Mouse (Mus musculus): ENCODE results near the gene Wdr5. TPM values are rescaled to one million over a fixed set of nuclear protein-coding genes. Genes with fewer than 3 reads are reported as not detected.
"Not testable (repeated sequence)": the region's sequence is repeated elsewhere in the genome, so short reads cannot be mapped to it uniquely, and the experiment has no call there.

The Wdr5 gene
- polyA plus RNA-seq, 1 experiment: 22.5 TPM

DNA sequence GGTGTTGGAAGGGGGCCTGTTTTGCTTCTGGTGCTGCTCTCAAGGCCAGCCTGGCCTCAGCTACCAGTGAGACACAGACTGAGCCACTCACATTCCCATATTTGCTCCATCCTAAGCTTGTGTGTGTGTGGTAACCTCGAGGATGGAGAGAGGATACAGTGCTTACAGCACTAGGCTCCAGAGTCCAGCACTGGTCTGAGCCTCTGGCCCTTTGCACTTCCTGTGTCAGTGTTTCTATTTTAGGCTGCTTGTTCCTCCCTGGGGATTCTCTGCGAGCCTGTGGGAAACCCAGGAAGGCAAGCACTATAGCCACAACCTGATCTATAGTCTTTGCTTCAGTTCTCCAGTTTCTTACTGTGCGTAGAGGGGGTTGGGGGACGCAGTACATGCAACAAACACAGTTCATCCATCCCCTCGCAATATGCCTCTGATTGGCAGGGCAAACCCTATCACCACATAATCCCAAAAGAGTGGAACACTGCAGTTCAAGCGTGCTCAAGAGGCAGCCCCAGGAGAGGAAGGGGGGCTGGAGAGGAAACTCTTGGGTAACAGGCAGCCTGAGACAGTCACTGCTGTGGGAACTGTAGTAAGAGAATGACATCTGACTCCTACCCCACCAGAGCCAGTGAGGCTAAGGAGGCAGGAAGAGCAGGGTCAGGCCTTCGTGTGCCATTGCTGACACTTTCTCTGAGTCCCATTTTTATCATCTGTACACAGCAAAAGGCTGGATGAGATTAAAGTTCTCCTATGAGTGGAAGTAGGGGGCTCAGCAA lies 10.7 kb upstream of the Wdr5 start:
- DNase-seq (ENCODE audit: low read depth): no peak

DNA sequence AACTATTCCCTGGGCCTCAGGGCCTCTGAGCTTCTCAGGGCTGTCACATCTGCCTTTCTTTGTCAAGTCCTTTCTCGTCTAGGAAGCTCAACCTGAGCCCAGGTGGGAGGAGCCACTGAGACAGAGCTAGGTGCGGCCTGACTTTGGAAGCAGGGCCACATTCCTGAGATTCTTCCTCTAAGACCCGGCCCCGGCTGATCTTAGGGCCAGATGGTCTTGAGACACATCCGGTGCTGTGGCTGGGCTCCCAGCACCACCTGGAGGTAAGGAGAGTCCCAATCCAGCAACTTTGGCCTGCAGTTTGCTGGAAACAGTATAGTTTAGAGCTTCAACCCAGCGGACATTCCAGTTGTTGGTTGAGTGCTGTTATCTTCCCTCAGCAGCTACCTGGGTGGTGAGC lies 9.4 kb upstream of the Wdr5 start:
- DNase-seq (ENCODE audit: low read depth): peak; percentile 63

DNA sequence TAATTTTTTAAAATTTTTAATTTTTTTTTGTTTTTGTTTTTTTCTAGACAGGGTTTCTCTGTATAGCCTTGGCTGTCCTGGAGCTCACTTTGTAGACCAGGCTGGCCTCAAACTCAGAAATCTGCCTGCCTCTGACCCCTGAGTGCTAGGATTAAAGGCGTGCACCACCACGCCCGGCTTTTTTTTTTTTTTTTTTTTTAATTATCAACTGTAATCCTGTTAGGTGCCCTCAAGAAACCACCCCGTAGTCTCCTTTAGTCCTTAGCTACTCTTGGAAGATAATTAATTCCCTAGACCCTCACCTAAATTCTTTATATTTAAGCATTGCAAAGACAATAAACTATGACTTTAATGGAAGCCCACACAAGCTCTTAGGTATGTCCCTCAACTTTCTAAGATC lies 8.3 kb upstream of the Wdr5 start:
- DNase-seq (ENCODE audit: low read depth): not testable (repeated sequence)

DNA sequence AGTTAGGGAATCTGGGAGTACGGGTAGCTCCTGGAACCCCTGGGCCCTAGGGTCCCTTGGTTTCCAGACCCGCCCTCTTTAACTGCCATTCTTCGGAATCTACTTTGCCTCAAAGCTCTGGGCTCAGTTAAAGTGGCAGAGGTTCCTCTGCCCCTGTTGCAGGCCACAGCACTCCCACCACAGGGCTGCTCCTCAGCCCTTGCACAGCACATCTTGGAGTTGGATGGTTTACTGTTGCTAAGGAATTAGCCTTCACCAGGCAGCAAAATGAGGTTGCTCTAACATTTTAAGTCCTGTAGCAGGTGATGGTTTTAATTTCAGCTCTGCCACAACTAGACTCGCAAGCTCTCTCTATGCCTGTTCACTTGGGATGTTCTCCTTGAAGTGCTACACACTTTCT lies 7.4 kb upstream of the Wdr5 start, which contains the start of gene Brd3:
Gene Brd3 (minus strand): TSS at position 101 of the 400 bp plus-strand sequence.
- DNase-seq (ENCODE audit: low read depth): no peak

DNA sequence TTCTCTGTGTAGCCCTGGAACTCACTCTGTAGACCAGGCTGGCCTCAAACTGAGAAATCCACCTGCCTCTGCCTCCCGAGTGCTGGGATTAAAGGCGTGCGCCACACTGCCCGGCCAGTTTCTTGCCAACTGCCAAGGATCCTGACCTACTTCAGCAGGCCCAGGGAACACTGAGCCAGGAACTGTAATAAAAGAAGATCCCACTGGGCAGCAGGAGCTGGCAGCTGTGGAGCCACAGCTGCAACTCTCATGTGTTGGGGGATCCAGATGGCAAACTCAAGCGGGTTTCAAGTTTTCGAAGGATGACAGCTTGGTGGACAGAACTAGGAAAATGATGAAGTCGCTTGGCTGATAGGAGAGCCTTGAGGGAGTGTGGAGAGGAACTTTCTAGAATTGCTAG lies 4.3 kb upstream of the Wdr5 start:
- DNase-seq (ENCODE audit: low read depth): no peak

DNA sequence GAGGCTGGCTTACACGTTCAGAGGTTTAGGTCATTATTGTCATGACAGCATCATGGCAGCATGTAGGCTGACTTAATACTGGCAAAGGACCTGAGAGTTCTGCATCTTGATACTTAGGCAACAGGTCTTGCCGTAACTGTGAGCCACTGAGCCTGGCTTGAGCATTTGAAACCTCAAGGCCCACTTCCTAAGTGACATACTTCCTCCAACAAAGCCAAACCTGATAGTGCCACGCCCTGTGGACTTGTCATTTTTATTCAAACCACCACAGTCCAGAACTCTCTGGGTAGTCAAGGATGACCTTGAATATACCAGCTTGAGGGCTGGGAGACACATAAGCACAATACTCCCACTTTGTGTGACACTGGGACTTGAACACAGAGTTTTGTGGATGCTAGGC lies 2.0 kb upstream of the Wdr5 start:
- DNase-seq (ENCODE audit: low read depth): no peak

DNA sequence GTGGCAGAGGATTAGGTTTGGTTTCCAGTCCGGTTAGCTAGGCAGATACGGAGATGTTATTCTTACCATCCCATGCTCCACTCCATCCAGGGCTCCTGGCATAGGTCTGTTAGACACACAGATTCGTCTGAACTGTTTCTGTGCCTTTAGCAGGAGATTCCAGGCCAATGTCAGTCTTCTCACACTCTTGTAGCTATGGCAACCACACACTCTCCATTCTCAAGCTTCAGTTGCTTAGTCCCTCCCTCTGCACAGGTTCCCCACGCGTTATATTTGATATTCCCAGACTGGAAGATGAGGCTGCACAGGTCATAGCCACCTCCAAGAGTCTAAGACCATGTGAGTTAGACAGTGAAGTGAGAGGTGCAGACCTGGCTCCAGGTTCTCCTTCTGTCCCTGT lies 1.1 kb upstream of the Wdr5 start:
- no peak for DNase-seq (ENCODE audit: low read depth)

DNA sequence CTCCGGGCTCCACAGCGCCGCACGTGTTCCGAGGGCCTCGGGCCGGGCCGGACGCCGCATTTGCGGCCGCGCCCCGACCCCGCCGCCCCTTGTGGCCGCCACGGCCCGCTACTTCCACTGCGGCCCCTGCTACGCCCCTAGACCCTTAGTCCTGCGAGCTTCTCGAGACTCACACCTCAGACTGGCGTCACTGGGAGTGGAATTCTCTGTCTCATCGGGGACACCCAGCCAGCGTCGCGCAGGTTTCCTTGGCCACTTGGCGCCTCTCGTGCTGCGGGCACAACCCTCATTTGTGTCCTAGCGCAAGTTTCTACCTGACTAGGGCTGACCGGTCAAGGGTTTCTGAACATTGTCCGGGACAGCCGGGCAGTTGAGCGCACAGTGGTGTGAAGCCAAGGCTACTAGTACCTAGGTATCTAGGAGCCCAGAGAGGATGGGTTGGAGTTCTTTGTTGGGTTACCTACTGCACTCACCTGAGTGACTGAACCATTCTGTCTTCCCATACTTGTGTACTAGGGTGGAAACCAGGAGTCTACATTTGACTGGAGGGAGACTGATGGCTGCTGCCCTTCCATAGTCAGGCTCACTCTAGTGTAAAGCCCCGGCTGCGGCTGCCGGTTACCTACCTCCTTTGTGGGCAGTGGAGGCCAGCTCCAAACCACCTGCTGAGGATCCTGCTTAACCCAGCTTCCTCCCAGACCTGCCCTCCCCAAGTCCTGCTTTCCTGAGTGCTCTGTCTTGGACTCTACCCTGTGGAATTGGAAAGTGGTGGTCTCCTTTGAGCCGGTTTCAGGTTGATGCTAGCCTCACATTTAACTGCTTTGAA lies 597 bp downstream of the Wdr5 start:
- DNase-seq (ENCODE audit: low read depth): no peak

DNA sequence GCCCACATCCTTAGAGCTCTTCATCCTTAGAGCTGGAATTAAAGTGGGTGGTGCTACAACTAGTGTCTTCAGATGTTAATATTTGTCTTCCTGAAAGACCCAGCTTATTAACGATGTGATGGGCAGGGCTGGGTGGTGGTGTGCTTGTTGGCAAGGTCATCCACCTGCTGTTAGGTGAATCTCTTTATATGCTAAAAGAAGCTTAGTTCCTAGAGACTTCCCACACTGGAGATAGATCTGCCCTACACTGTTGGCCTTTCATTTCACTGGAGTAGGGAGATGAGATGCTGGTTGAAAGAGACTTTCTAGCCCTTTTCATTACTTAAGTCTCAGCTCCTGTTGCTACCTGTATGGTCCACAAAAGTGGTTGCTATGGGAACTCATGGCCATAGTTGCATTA lies 1.3 kb downstream of the Wdr5 start:
- no peak for DNase-seq (ENCODE audit: low read depth)

DNA sequence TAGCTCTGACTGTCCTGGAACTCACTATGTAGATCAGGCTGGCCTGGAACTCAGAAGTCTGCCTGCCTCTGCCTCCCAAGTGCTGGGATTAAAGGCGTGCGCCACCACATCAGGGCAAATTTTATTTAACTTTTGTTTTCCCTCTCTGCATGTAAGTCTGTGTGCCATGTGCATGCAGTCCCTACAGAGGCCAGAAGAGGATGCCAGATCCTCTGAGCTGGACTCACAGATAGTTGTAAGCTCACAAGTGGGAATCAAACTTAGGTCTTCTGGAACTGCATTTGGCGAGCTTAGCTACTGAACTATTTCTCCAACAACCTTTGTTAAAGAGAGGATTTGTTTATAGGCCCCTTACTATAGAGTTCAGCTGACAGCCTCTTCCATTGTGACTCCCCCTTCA lies 3.3 kb downstream of the Wdr5 start:
- no peak for DNase-seq (ENCODE audit: low read depth)

DNA sequence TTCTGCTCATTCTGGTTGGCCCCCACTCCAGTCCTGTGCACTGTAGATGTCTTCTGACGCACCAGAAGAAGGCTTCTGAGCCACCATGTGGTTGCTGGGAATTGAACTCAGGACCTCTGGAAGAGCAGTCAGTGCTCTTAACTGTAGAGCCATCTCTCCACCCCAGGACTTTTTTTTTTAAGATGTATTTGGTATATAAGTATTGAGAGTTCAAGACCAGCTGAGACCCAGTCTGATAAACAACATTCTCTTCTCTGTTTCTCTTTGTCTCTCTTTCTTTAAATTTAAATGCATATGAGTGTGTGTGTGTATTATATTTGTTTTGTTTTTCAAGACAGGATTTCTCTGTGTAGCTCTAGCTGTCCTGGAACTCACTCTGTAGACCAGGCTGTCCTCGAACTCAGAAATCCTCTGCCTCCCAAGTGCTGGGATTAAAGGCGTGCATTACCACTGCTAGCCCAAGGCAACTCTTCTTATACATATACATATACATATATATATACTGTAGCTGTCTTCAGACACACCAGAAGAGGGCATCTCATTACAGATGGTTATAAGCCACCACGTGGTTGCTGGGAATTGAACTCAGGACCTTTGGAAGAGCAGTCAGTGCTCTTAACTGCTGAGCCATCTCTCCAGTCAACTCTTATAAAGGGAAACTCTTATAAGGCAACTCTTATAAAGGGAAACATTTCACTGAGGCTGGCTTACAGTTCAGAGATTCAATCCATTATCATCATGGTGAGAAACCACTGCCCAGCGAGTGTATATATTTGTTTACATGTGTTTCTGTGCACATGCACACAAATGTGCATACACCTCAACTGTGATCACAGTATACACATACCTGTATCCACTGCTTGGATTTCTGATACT lies 23.7 kb downstream of the Wdr5 start:
- not testable (repeated sequence) for DNase-seq (ENCODE audit: low read depth)

DNA sequence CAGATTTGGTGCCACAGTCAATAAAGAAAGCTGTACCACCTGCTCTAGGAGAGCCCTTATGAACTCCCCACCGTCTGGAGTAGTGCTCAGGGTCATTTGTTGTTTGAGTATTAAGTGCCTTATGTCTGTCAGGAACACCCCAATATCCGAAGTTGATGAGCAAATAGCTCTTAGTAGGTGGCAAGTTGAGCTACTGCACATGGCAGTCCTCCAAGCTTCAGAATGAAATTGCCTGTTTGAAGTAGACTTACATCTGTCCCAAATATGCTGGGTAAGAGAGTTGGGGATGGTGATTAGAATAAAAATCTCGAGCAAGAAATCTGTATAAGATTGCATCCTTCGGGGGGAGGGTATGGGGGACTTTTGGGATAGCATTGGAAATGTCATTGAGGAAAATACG lies 24.4 kb downstream of the Wdr5 start:
- DNase-seq (ENCODE audit: low read depth): no peak

DNA sequence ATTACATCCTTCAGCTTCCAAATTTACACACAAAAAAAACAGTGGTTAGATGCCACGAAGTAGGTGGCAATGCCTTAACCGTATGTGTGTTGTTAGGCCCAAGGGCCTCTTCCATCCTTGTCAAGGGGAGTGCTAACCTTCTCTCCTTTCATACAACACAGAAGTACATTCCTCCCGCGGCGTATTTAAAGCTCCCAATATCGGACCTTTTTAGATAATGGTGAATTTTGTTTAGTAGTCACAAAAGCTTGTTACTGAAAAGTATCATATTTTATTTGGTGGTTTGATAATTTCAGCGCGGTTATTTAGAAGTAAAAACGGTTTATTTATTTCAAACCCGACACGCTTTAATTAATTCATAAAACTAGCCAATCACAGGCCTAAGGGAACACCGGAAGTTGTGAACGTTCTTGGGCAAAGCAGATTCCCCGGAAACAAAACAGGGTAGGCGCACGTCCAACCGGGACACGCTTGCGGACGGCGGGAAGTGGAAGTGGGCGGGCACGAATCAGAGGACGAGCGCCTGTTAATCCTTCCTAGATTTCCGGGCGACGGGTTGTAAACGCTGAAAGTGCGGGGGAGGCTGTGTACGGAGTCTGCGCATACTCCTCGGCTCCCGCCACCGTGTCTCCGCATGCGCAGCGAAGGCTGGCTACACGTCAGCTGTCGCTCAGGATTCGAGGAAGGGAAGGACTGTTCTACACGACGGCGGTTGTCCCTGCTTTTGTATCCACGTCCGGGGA lies 25.0 kb downstream of the Wdr5 start:
- peak; percentile 84 for DNase-seq (ENCODE audit: low read depth)

DNA sequence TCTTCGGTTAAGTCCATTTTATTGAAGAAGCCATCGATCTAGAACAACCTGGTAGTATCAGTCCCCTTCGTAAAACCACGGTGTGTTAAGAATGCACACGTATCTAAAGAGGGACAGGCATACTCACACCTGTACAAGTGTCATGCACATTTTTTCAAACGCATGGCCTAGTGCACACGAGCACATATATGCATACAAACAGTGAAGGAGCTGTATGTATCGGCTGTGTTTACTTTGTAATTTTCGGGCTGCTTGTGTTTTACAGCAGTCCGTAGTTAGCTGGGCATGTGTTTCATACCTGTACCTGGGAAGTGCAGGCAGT lies 25.5 kb downstream of the Wdr5 start:
- DNase-seq (ENCODE audit: low read depth): no peak

DNA sequence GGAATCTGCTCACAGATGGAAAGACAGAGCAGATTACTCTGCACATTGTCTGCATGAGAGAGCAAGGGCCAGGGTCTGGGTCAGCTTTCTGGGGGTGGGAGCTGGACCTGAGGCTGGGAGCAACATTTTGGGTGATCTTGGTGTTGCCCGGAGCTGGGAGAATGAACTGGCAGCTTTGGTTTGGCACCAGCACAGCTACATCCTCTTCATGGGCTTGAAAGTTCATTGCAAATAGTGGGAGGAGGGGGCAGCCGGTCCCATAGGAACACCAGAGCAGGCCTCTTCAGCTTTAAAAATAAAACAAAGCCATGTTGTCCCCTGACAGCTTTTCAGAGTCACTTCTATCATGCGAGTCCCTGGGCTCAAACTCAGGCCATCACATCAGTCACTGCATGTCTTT lies 26.3 kb downstream of the Wdr5 start:
- no peak for DNase-seq (ENCODE audit: low read depth)

DNA sequence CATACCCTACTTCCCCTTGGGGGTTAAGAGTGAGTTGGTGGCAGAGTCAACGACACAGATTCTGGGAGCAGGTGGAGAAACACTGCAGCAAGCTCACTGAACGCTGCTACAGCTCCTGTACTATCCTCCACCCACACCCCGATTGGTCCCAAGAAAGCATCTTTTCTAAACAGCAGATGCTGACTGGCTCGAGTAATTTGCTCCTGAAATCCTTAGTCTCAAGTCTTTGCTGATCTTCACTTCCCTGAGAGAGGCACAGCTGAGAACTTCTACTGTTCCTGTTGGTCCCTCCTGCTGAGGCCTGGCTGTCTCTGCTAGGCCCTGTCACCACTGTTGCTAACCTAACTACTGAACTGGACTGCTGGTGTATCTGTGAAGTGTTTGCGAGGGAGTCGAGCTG lies 29.7 kb downstream of the Wdr5 start:
- no peak for DNase-seq (ENCODE audit: low read depth)

DNA sequence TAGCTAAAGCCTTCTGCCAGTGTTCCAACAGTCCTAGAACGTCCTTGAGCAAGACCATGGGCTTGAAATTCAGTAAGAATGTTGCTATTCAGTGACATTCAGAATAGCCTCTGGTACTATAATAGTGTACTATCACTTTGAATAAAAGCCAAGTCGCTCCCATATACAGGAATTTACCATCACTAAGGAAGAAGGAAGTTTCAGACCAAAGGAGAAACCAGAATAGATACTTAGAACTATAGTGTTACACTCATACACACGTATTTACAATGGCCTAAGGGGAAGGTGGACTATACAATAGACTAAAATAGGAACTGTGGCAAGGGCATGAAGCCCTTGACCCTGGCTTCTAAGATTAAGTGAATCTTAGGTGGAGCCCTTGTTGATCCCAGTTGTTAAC lies 30.6 kb downstream of the Wdr5 start:
- DNase-seq (ENCODE audit: low read depth): not testable (repeated sequence)

DNA sequence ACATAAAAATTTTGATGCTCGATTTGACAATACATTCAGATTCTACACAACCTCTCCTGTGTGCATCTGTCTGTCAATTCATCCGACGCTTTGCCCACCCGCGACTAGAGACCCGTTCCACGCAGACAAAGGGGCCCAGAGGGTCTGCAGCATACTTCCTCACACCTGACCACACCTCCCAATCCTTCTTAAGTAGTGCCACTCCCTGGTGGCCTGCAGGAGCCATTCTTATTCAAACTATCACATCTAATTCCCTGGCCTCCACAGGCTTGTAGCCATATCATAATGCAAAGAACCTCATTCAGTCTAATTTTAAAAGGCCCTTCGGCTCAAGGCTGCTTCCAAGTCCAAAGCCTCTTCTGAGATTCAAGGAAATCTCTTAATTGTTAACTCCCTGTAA lies 31.1 kb downstream of the Wdr5 start:
- DNase-seq (ENCODE audit: low read depth): not testable (repeated sequence)

DNA sequence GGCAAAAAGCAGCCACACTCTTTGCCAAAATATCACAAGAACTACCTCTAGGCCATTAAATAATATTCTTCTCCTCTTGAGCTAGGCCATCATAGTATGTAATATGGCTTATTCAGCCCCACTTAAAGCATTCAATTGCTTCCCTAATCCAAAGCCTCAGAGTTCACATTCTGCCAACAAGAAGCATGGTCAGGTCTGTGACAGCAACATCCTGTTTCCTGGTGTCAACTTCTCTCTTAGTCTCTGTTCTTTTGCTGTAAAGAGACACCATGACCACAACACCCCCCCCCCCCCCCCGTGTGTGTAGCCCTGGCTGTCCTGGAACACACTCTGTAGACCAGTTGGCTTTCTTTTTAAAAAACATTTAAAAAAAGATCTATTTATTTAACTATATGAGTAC lies 32.4 kb downstream of the Wdr5 start:
- no peak for DNase-seq (ENCODE audit: low read depth)

DNA sequence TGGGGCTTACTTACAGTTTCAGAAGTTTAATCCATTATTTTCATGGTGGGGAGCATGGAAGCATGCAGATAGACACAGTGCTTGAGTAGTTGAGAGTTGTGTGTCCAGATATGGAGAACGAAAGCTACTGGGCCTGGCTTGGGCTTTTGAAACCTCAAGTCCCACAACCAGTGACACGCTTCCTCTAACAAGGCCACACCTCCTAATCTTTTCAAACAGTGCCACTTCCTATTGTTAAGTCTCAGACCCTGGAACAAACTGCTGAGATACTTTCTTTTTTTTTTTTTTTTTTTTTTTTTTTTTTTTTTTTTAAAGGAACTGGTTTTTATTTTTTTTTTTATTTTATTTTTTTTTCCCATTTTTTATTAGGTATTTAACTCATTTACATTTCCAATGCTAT lies 33.0 kb downstream of the Wdr5 start:
- DNase-seq (ENCODE audit: low read depth): no peak

DNA sequence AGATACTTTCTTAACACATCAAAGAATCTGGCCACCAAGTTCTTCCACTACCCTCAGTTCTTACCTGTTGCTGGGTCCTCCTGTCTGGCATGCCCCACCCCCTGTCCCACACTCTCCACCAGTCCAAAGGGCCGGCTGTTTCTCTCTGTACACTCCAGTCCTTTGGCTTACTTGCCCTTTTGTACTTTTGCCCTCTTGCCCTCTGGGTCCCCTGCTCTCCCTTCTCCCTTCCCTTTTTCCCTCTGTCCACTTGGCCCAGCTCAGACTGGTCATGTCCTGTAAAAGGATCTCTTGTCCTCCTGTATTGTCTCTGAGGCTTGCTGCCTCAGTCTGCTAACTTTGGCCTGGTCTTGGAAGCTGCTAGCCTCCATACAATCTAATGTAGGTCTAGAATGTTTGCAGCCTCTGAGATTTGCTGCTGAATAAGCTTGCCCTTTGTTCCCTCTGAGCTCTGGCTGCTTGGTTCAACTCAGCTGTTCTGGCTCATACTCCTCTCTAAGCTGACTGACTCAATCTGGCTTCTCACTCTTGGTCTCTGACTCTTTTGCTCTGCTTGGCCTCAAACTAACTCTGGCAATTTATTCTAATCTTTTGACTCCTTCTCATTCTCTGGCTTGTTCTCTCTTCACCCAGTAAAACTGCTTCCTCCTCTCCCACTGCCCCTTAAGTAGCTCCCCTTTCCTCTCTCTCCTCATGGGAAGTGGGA lies 33.9 kb downstream of the Wdr5 start:
- no peak for DNase-seq (ENCODE audit: low read depth)

All from gonadal fat pad, adult 2 months (tissue).